Mouse (Mus musculus) midbrain, embryonic 10.5 days (tissue): ENCODE measurements around the gene 4921501E09Rik. TPM values are rescaled to one million over a fixed set of nuclear protein-coding genes. Genes with fewer than 3 reads are reported as not detected.
A peak's percentile ranks its signal among the peaks of the same experiment; 100 is the strongest.
"Not testable (repeated sequence)": the region's sequence is repeated elsewhere in the genome, so short reads cannot be mapped to it uniquely, and the experiment has no call there.

Experiments used
- DNase-seq: peaks from one replicate; pipeline ENCODE4 v3.0.0-alpha.2; 2017; ENCODE audit warnings: low spot score
- H3K27ac ChIP-seq: fragments of 300-500 bp; sonication (generic); replicated peaks from 2 replicates; pipeline ENCODE4 v1.5.1; 2016; ENCODE audit warnings: mild to moderate bottlenecking
- H3K27me3 ChIP-seq: fragments of 300-500 bp; sonication (generic); 2 replicates; pipeline ENCODE4 v1.6.1; 2016; ENCODE audit warnings: low read depth, mild to moderate bottlenecking; ENCODE audit not compliant: poor library complexity, severe bottlenecking
- H3K36me3 ChIP-seq: fragments of 300-500 bp; sonication (generic); 2 replicates; pipeline ENCODE4 v1.6.1; 2016; ENCODE audit warnings: mild to moderate bottlenecking, moderate library complexity
- H3K4me1 ChIP-seq: fragments of 300-500 bp; sonication (generic); 2 replicates; pipeline ENCODE4 v1.6.1; 2016
- H3K4me3 ChIP-seq: fragments of 300-500 bp; sonication (generic); 2 replicates; pipeline ENCODE4 v1.5.1; 2016; ENCODE audit warnings: mild to moderate bottlenecking, moderate library complexity
- H3K9me3 ChIP-seq: fragments of 300-500 bp; sonication (generic); replicated peaks from 2 replicates; pipeline ENCODE4 v1.6.1; 2016; ENCODE audit warnings: mild to moderate bottlenecking
- WGBS: fragments of 180-500 bp; shearing (Covaris S2); methylation state at CpG from one replicate; pipeline ENCODE4 v1.1.7; 2016; 5-methylcytosine and 5-hydroxymethylcytosine counted together
- polyA plus RNA-seq: library from polyadenylated mRNA; unstranded; fragments of >200 nt; fragmentation: Nextera tagmentation; extraction: Ambion mirVana; gene quantifications from 2 replicates; pipeline ENCODE4 v1.2.1, GENCODE M21; 2016

4921501E09Rik gene
- polyA plus RNA-seq: not detected in 2 replicates

DNA sequence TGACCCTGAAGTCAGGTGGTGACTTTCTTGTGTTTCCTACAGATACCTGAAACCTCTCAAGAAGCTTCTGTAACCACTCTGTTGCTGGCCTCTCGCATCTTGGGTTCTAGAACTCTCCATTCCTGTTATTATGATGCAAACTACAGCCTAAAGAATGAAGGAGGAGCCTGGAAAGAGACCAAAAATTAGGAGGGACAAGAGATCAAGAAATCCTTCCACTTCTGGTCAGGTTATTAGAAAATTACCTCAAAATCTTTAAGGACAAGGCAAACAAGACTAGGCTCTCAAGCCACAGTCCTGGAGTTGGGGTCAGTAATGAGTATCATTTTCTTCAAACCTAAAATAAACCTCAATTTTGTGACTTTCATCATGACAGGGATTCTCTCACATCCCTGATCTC lies at the start of gene 4921501E09Rik:
Gene 4921501E09Rik (minus strand): TSS at position 101 of the 400 bp plus-strand sequence.
- no peak within 1 kb of the TSS for H3K4me3 ChIP-seq
- H3K27me3 ChIP-seq: no peaks in the 10 kb centered on the region
- H3K4me1 ChIP-seq: peaks cover 3% of the 10 kb centered on the region
- H3K36me3 ChIP-seq: no peaks in the 10 kb centered on the region
- H3K9me3 ChIP-seq: no peaks in the 10 kb centered on the region
- H3K27ac ChIP-seq: no peak within 1 kb of the TSS
- 69% methylated on average over 1 of the region's 1 CpGs for WGBS
- DNase-seq: no peak

DNA sequence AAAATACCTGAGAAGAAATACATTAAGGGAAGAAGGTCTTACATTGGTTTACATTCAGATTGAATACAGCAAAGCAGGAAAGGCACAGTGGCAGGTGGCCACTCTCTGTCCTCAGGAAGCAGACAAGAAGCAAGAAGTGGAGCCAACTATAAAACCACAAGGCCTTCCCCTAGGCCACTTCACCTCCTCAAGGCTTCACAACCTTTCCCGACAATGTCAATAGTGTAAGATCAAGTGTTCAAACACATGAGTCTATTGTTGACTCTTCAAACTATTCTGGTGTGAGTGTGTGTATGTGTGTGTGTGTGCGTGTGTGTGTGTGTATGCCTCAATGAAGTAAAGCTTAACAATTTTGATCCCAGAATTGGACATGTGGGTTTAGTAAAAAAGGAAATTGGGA lies 29.5 kb upstream of the 4921501E09Rik start:
- H3K4me3 ChIP-seq: no peak overlapping the region
- no peaks in the 10 kb centered on the region for H3K36me3 ChIP-seq
- WGBS: 88% methylated on average over 2 of the region's 2 CpGs
- H3K4me1 ChIP-seq: peaks cover 10% of the 10 kb centered on the region
- H3K27me3 ChIP-seq: no peaks in the 10 kb centered on the region
- no peak overlapping the region for H3K27ac ChIP-seq
- H3K9me3 ChIP-seq: no peaks in the 10 kb centered on the region
- DNase-seq: no peak

DNA sequence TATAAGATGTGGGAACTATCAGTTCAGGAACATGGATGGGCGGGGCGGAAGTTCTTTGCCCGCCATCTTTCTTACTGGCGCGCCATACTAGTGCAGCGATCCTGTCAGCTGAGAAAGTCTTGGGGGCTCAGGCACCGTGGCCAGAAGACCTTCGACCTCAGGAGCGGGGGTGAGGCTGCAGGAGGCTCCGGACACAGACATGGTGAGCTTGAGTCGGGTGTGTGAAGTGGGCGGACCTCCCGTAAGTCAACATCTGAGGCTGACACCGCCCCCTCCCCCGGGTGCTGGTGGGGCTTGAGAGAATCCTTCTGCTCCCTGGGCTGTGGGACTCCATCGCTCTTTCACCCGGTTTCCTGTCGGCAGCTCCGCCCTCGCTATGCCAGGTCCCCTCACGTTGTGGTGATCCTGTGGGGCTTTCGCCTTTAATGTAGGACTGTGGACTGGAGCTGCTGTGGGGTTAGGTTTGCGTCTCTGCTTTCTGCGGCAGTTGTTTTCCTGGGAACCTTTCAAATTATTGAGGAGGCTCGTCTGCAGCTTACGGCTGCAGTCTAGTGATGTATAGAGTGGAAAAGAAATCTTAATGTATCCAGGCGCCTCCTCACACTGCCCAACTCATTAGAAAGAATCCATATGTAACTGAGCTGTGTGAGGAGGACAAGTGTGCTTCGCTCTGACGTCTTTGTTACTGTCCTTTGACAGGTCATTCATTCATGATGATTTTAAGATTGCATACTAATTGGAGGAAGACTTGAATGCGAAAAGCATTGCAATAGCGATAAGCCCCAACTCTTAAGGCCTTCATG lies 24.7 kb upstream of the 4921501E09Rik start:
- H3K4me3 ChIP-seq: peak overlapping the region; percentile 75
- no peaks in the 10 kb centered on the region for H3K36me3 ChIP-seq
- no peaks in the 10 kb centered on the region for H3K9me3 ChIP-seq
- WGBS: 3% methylated on average over 31 of the region's 31 CpGs
- no peaks in the 10 kb centered on the region for H3K27me3 ChIP-seq
- H3K4me1 ChIP-seq: peaks cover 27% of the 10 kb centered on the region
- peak overlapping the region; percentile 92 for H3K27ac ChIP-seq
- DNase-seq: peak; percentile 82

DNA sequence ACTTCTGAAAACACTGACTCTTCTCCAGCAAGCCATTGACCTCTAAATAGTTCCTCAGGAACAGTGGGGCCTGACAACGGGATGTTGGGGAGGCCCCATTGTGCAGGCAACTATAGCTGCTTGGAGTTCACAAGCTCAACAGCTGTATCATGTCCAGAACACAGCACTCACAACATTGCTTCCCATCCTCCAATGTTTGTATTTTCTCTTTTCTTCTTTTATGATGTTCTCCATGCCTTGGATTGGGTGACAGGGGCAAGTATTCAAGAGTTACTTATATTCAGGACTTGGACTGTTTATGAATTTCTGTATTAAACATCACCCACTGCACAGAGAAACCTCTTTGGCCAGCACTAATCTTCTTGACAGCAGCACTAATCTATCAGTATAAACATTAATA lies 23.8 kb upstream of the 4921501E09Rik start:
- 79% methylated on average over 1 of the region's 1 CpGs for WGBS
- peak overlapping the region; percentile 75; the same call in 1 of the 2 replicates for H3K4me3 ChIP-seq
- no peak for DNase-seq
- H3K4me1 ChIP-seq: peaks cover 27% of the 10 kb centered on the region
- no peaks in the 10 kb centered on the region for H3K27me3 ChIP-seq
- no peaks in the 10 kb centered on the region for H3K9me3 ChIP-seq
- H3K27ac ChIP-seq: peak overlapping the region; percentile 92; the same call in 1 of the 2 replicates
- H3K36me3 ChIP-seq: no peaks in the 10 kb centered on the region

DNA sequence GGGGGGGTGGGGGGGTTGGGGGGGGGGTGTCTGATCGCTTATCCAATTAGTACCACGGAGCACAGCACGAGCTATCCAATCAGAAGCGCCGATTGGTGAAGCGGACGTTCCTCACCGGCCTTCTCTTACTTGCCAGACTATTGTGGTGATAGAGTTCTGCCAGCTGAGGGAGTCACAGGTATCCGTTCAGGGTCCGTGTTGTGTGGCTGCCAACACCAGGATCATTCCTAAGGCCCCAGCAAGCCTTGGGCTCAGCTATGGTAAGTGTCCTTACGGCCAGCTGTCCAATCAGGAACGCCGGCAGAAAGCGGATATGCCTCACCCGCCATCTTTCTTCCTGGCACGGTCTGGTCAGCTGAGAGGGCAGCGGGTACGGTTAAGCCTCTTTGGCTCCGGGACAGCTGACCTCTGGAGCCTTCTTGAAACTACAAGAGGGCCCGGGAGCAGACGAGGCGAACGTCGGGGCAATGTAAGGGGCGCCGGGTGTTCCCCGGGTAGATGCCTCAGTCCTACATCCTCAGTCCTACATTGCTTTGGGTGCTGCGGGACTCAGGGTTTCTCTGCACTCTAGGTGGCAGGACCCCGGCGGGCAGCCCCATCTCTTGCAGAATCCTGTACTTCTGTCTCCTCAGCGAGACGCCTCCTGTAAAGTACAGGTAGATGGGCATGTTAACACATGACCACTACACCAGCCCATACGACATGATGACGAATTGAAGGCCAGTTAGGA lies 21.5 kb upstream of the 4921501E09Rik start, which contains the start of gene Zfp563:
Gene Zfp563 (plus strand): TSS at position 91 of the 730 bp plus-strand sequence.
- peaks cover 27% of the 10 kb centered on the region for H3K4me1 ChIP-seq
- WGBS: 4% methylated on average over 34 of the region's 34 CpGs
- no peaks in the 10 kb centered on the region for H3K9me3 ChIP-seq

DNA sequence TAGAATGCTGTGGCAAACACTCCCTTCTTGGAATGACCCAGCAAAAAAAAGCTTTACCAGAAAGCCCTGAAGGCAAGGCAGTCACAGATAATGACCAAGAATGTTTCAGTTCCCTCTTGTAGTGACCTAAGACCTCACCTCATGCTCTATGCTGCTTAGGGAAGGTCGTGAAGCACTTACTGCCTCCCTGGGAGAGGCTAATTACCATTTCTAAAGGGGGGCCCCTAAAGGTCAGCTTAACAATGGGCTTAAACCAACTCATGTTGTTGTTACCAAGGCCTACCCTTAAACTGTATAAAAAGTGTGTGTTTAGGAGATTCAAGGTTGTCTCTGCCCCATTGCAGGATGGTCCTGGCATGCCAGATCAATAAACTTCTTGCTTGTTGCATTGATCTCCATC lies 4.9 kb downstream of the 4921501E09Rik start:
- H3K36me3 ChIP-seq: no peaks in the 10 kb centered on the region
- no peak overlapping the region for H3K4me3 ChIP-seq
- no peaks in the 10 kb centered on the region for H3K27me3 ChIP-seq
- H3K9me3 ChIP-seq: no peaks in the 10 kb centered on the region
- no peak for DNase-seq
- H3K27ac ChIP-seq: no peak overlapping the region
- 0% methylated on average over 1 of the region's 1 CpGs for WGBS
- peaks cover 6% of the 10 kb centered on the region for H3K4me1 ChIP-seq

More for the DNA sequence above, 21.5 kb upstream of the 4921501E09Rik start, which contains the start of gene Zfp563:
- peak within 1 kb of the TSS; percentile 91 for H3K27ac ChIP-seq
- H3K27me3 ChIP-seq: no peaks in the 10 kb centered on the region
- peak; percentile 93 for DNase-seq
- H3K4me3 ChIP-seq: peak within 1 kb of the TSS; percentile 65
- H3K36me3 ChIP-seq: no peaks in the 10 kb centered on the region

DNA sequence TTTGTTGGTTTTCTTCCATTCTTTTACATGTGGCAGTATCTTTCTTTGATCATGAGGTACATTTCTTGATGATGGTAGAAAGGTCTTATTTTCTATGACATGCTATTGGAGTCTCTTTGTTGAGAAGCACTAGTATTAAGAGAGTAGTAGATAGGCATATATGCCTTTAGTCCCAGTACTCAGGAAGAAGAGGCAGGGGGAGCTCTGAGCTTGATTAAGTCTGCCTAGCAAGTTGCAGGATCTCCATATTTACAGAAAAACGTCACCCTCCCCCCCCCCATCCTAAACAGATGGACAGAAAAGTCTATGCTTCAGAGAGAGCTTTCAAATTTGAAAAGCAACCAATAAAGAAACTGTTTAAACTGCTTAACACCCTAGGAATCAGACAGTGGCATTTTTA lies 9.1 kb downstream of the 4921501E09Rik start:
- 12% methylated on average over 1 of the region's 1 CpGs for WGBS
- DNase-seq: no peak
- H3K4me3 ChIP-seq: no peak overlapping the region
- no peak overlapping the region for H3K27ac ChIP-seq
- no peaks in the 10 kb centered on the region for H3K36me3 ChIP-seq
- no peaks in the 10 kb centered on the region for H3K9me3 ChIP-seq
- no peaks in the 10 kb centered on the region for H3K27me3 ChIP-seq
- H3K4me1 ChIP-seq: peaks cover 6% of the 10 kb centered on the region

DNA sequence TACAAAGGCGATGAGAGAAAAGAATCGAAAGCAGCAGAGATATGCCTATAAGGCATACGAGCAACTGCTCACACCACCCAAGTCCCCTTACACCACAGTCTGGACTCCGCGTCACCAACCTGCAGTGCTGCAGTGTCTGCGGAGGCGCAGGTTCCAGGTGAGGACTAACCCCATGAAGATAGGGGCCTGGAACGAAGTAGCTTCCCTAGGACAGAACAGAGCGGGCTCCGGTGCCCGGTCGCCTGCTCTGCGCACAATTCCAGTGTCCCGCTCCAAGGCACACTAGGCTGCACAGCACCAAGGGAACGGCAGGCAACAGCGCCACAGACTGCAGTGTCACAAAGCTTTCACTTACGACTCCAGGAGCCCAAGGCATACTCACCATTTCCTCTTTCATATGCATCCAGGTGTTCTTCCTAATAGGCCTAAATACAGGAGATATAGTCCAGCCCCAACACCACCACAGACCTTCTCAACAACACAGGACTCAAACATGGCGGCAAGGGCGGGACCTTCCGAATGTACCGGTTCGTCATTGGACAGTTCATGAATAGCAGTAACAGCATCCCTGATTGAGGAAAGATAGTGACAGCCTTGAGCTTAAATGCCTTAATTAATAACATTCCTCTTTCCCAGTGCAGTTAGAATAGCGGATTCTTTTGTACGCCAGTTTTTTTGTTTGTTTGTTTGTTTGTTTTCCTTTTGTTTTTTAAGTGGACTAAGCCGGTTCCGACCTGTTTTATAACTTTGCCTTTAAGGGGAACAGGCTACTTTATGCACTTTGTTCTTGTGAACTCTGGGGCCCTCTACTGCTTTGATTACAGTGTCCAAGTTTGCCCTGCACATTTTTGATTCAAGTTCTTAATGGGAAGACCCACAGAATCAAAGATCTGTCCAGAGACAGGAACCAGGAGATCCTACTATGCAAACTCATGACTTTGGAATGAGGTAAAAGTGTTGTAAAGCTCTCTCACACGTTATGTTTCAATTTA lies 34.7 kb downstream of the 4921501E09Rik start, which contains the start of gene Zfp763:
Gene Zfp763 (minus strand): TSS at position 503 of the 992 bp plus-strand sequence.
- Histone ChIP-seq H3K4me1 (peaks cover 5% of the 10 kb centered on the region), H3K27me3 (no peaks in the 10 kb centered on the region), H3K27ac (peak within 1 kb of the TSS; percentile 94), H3K4me3 (peak within 1 kb of the TSS; percentile 95), H3K36me3 (peaks cover 32% of the 10 kb centered on the region), H3K9me3 (peaks cover 16% of the 10 kb centered on the region; the same call in 1 of the 2 replicates)
- peak; percentile 84 for DNase-seq
- 3% methylated on average over 27 of the region's 27 CpGs for WGBS

DNA sequence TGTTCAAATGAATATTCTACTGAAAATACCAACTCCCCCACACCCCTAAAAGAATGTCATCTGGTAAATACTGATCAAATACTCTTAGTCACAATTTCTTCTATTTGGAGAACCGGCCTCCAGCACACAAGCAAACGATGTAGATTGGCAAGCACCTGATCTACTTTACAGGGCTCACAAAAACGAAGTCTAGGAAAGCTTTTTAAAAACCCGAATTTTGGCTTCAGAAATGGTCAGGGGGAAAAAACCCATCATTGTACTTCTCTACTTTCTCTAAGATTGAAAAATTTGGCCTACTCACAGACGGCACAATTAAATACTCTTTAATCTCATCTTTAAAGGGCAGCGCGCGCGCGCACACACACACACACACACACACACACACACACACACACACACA lies 35.5 kb downstream of the 4921501E09Rik start:
- Histone ChIP-seq H3K27ac (peak overlapping the region; percentile 94), H3K36me3 (peaks cover 40% of the 10 kb centered on the region), H3K4me1 (peaks cover 5% of the 10 kb centered on the region), H3K27me3 (no peaks in the 10 kb centered on the region), H3K9me3 (peaks cover 23% of the 10 kb centered on the region), H3K4me3 (peak overlapping the region; percentile 95)
- no peak for DNase-seq
- 20% methylated on average over 10 of the region's 10 CpGs for WGBS

DNA sequence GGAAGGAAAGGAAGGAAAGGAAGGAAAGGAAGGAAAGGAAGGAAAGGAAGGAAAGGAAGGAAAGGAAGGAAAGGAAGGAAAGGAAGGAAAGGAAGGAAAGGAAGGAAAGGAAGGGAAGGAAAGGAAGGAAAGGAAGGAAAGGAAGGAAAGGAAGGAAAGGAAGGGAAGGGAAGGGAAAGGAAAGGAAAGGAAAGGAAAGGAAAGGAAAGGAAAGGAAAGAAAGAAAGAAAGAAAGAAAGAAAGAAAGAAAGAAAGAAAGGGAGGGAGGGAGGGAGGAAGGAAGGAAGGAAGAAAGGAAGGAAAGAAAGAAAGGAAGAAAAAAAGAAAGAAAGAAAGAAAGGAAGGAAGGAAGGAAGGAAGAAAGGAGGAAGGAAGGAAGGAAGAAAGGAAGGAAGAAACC lies 47.4 kb downstream of the 4921501E09Rik start:
- H3K27me3 ChIP-seq, H3K4me1 ChIP-seq, H3K27ac ChIP-seq, DNase-seq, H3K4me3 ChIP-seq: not testable (repeated sequence)
- Histone ChIP-seq H3K36me3 (peaks cover 99% of the 10 kb centered on the region), H3K9me3 (peaks cover 95% of the 10 kb centered on the region)
